14 mouse cellular contexts compared by ENCODE assay signal in genomic region chr5:66415700-66416543, GRCm38 (mm10).
DNase-seq lines count a peak whose midpoint lies in the region; ATAC-seq and TF ChIP-seq lines count a peak whose summit lies in the region.
"Had no signal": no experiment of that assay in that cellular context is flagged by ENCODE, and none has a peak within 500 bp of the region (broad histone marks: within the 10 kb centered on the region; RNA-seq: fewer than 3 reads in every experiment).

No protein-coding gene starts in this region.

- no peaks in the 10 kb centered on the region for H3K9me3 ChIP-seq in lung, embryonic 14.5 days (ENCODE audit: low read depth, low read length)
- no peaks in the 10 kb centered on the region for H3K9me3 ChIP-seq in forebrain, embryonic 15.5 days
- H3K9me3 ChIP-seq in hindbrain, embryonic 16.5 days (ENCODE audit: control insufficient read depth, low read length): no peaks in the 10 kb centered on the region
- no peaks in the 10 kb centered on the region for H3K9me3 ChIP-seq in neural tube, embryonic 14.5 days (ENCODE audit: control insufficient read depth, low read length)
- H3K9me3 ChIP-seq in lung, postnatal 0 days (ENCODE audit: low read length): no peaks in the 10 kb centered on the region

- H3K36me3 ChIP-seq in lung, embryonic 14.5 days (ENCODE audit: insufficient read depth): no peaks in the 10 kb centered on the region
- H3K36me3 ChIP-seq in forebrain, embryonic 15.5 days: no peaks in the 10 kb centered on the region
- H3K36me3 ChIP-seq in hindbrain, embryonic 16.5 days (ENCODE audit: control insufficient read depth, insufficient read depth, low read length): no peaks in the 10 kb centered on the region
- no peaks in the 10 kb centered on the region for H3K36me3 ChIP-seq in neural tube, embryonic 14.5 days (ENCODE audit: control insufficient read depth, insufficient read depth, low read length)
- H3K36me3 ChIP-seq in lung, postnatal 0 days (ENCODE audit: insufficient read depth, low read length): no peaks in the 10 kb centered on the region

- no peak overlapping the region for H3K27ac ChIP-seq in lung, embryonic 14.5 days (ENCODE audit: low read depth)
- H3K27ac ChIP-seq in forebrain, embryonic 15.5 days (replicated peaks): peak overlapping the region; percentile 66
- peak overlapping the region; percentile 31; the same call in 1 of the 2 replicates for H3K27ac ChIP-seq in hindbrain, embryonic 16.5 days (ENCODE audit: low read depth, low read length)
- peak overlapping the region; percentile 22 for H3K27ac ChIP-seq in neural tube, embryonic 14.5 days (ENCODE audit: low read depth, low read length)
- no peak overlapping the region for H3K27ac ChIP-seq in lung, postnatal 0 days (ENCODE audit: low read length)
- H3K27ac ChIP-seq: liver, embryonic 14.5 days had no signal

- no peaks in the 10 kb centered on the region for H3K4me1 ChIP-seq in lung, embryonic 14.5 days (ENCODE audit: insufficient read depth)
- no peaks in the 10 kb centered on the region for H3K4me1 ChIP-seq in lung, adult 2 months (ENCODE audit: control insufficient read depth, insufficient read depth, low read length)
- H3K4me1 ChIP-seq in forebrain, embryonic 15.5 days: peaks cover 18% of the 10 kb centered on the region
- H3K4me1 ChIP-seq in hindbrain, embryonic 16.5 days (ENCODE audit: control insufficient read depth, insufficient read depth, low read depth, low read length): peaks cover 6% of the 10 kb centered on the region; the same call in 1 of the 2 replicates
- peaks cover 17% of the 10 kb centered on the region for H3K4me1 ChIP-seq in neural tube, embryonic 14.5 days (ENCODE audit: control insufficient read depth, insufficient read depth, low read length)
- H3K4me1 ChIP-seq in lung, postnatal 0 days (ENCODE audit: insufficient read depth, low read depth, low read length): no peaks in the 10 kb centered on the region

- no peak for TF ChIP-seq EP300 in lung, postnatal 0 days (IDR thresholded peaks at IDR 0.05)

- no peak overlapping the region for H3K4me2 ChIP-seq in lung, embryonic 14.5 days
- H3K4me2 ChIP-seq in forebrain, embryonic 15.5 days (replicated peaks): no peak overlapping the region
- no peak overlapping the region for H3K4me2 ChIP-seq in hindbrain, embryonic 16.5 days (ENCODE audit: low read length)
- no peak overlapping the region for H3K4me2 ChIP-seq in neural tube, embryonic 14.5 days (ENCODE audit: low read depth, low read length)
- no peak overlapping the region for H3K4me2 ChIP-seq in lung, postnatal 0 days (replicated peaks; ENCODE audit: low read depth, low read length)

- no peaks in the 10 kb centered on the region for H3K27me3 ChIP-seq in lung, embryonic 14.5 days (ENCODE audit: insufficient read depth, low read length)
- H3K27me3 ChIP-seq in forebrain, embryonic 15.5 days: no peaks in the 10 kb centered on the region
- H3K27me3 ChIP-seq in hindbrain, embryonic 16.5 days (replicated peaks; ENCODE audit: control insufficient read depth, insufficient read depth, low read length): no peaks in the 10 kb centered on the region
- no peaks in the 10 kb centered on the region for H3K27me3 ChIP-seq in neural tube, embryonic 14.5 days (ENCODE audit: control insufficient read depth, insufficient read depth, low read length)
- no peaks in the 10 kb centered on the region for H3K27me3 ChIP-seq in lung, postnatal 0 days (replicated peaks; ENCODE audit: insufficient read depth, low read length)

- DNase-seq in lung, embryonic 14.5 days: peak; percentile 34
- DNase-seq in lung, adult 2 months: no peak
- no peak for DNase-seq in frontal cortex, adult 2 months (ENCODE audit: extremely low spot score in 1 of 2, low spot score in 1 of 2)
- no peak for DNase-seq in lung, postnatal 0 days (ENCODE audit: low spot score)
- DNase-seq: cerebellum, adult 11-12 months; kidney, adult 2 months; kidney, postnatal 4 days; lung, postnatal 36 days; right cerebral cortex, postnatal 4 days; thymus, adult 18-20 months had no signal

- H3K9ac ChIP-seq in lung, embryonic 14.5 days: no peak overlapping the region
- H3K9ac ChIP-seq in forebrain, embryonic 15.5 days (replicated peaks): no peak overlapping the region
- H3K9ac ChIP-seq in hindbrain, embryonic 16.5 days (ENCODE audit: low read depth, low read length): no peak overlapping the region
- no peak overlapping the region for H3K9ac ChIP-seq in neural tube, embryonic 14.5 days (replicated peaks; ENCODE audit: low read depth, low read length)
- H3K9ac ChIP-seq in lung, postnatal 0 days (replicated peaks; ENCODE audit: low read depth): no peak overlapping the region
- H3K9ac ChIP-seq: liver, embryonic 14.5 days had no signal

- TF ChIP-seq POLR2A in lung, adult 2 months (IDR thresholded peaks at IDR 0.05; ENCODE audit: borderline replicate concordance, extremely low read depth, low read depth, low read length): no peak

- ATAC-seq in lung, embryonic 14.5 days (ENCODE audit: insufficient read depth): no peak
- peak; percentile 51 for ATAC-seq in forebrain, embryonic 15.5 days (replicated peaks)
- ATAC-seq in hindbrain, embryonic 16.5 days: peak; percentile 71; the same call in 1 of the 2 replicates
- peak; percentile 63 for ATAC-seq in neural tube, embryonic 14.5 days (ENCODE audit: low read depth)
- ATAC-seq in lung, postnatal 0 days: no peak

- WGBS in lung, embryonic 14.5 days: 51% methylated on average over 7 of the region's 7 CpGs
- 73% methylated on average over 7 of the region's 7 CpGs for WGBS in lung, adult 2 months
- WGBS in forebrain, embryonic 15.5 days: 40% methylated on average over 7 of the region's 7 CpGs
- WGBS in hindbrain, embryonic 16.5 days: 35% methylated on average over 7 of the region's 7 CpGs
- WGBS in neural tube, embryonic 14.5 days: 38% methylated on average over 7 of the region's 7 CpGs
- 59% methylated on average over 7 of the region's 7 CpGs for WGBS in lung, postnatal 0 days

- TF ChIP-seq CTCF in lung, embryonic 14.5 days (IDR thresholded peaks at IDR 0.05; ENCODE audit: low read depth): no peak
- no peak for TF ChIP-seq CTCF in lung, adult 2 months (IDR thresholded peaks at IDR 0.05; ENCODE audit: insufficient read depth, low read length)
- TF ChIP-seq CTCF in lung, postnatal 0 days (IDR thresholded peaks at IDR 0.05): no peak

- no peak overlapping the region for H3K4me3 ChIP-seq in lung, embryonic 14.5 days (ENCODE audit: low read depth, low read length)
- no peak overlapping the region for H3K4me3 ChIP-seq in lung, adult 2 months (replicated peaks; ENCODE audit: extremely low read depth, low read depth, low read length)
- H3K4me3 ChIP-seq in forebrain, embryonic 15.5 days: no peak overlapping the region
- no peak overlapping the region for H3K4me3 ChIP-seq in hindbrain, embryonic 16.5 days (ENCODE audit: low read length)
- no peak overlapping the region for H3K4me3 ChIP-seq in neural tube, embryonic 14.5 days (ENCODE audit: low read depth, low read length)
- H3K4me3 ChIP-seq in lung, postnatal 0 days (ENCODE audit: low read depth, low read length): no peak overlapping the region

Comparison
In these comparisons a context has a peak if more than half of its experiments do, and no peak if none do; other contexts are left out.
1. ATAC-seq: peak in forebrain, embryonic 15.5 days (single experiment), hindbrain, embryonic 16.5 days (single experiment) and neural tube, embryonic 14.5 days (single experiment); none in lung, embryonic 14.5 days (single experiment) and lung, postnatal 0 days (single experiment).
2. H3K27ac ChIP-seq: peak in forebrain, embryonic 15.5 days (single experiment), hindbrain, embryonic 16.5 days (single experiment) and neural tube, embryonic 14.5 days (single experiment); none in lung, embryonic 14.5 days (single experiment) and lung, postnatal 0 days (single experiment).